Comparison of ENCODE assay signal across 12 mouse cellular contexts in genomic region chr2:6849388-6849787, GRCm38 (mm10).
DNase-seq lines count a peak whose midpoint lies in the region; ATAC-seq and TF ChIP-seq lines count a peak whose summit lies in the region.
"Had no signal": no experiment of that assay in that cellular context is flagged by ENCODE, and none has a peak within 500 bp of the region (broad histone marks: within the 10 kb centered on the region; RNA-seq: fewer than 3 reads in every experiment).

No protein-coding gene starts in this region.

- H3K4me1 ChIP-seq in cerebellum, adult 2 months (ENCODE audit: control insufficient read depth, insufficient read depth, low read length), result no peaks in the 10 kb centered on the region
- no peaks in the 10 kb centered on the region for H3K4me1 ChIP-seq in kidney, embryonic 16.5 days (ENCODE audit: insufficient read depth, low read length)
- peaks cover 6% of the 10 kb centered on the region; the same call in 1 of the 2 replicates for H3K4me1 ChIP-seq in forebrain, embryonic 14.5 days (ENCODE audit: control insufficient read depth, insufficient read depth, low read length)
- H3K4me1 ChIP-seq: stomach, embryonic 15.5 days had no signal

- H3K36me3 ChIP-seq in kidney, embryonic 16.5 days (ENCODE audit: insufficient read depth, low read length), result no peaks in the 10 kb centered on the region
- no peaks in the 10 kb centered on the region for H3K36me3 ChIP-seq in forebrain, embryonic 14.5 days (ENCODE audit: control insufficient read depth, insufficient read depth, low read length)
- H3K36me3 ChIP-seq: hindbrain, embryonic 15.5 days; stomach, embryonic 15.5 days had no signal

- H3K4me3 ChIP-seq in cerebellum, adult 2 months (replicated peaks; ENCODE audit: insufficient read depth, low read depth, low read length), result no peak overlapping the region
- no peak overlapping the region for H3K4me3 ChIP-seq in kidney, embryonic 16.5 days (ENCODE audit: low read length)
- no peak overlapping the region for H3K4me3 ChIP-seq in forebrain, embryonic 14.5 days (ENCODE audit: low read depth, low read length)
- H3K4me3 ChIP-seq: hindbrain, embryonic 15.5 days; megakaryocyte, embryonic 14.5 days; stomach, embryonic 15.5 days had no signal

- H3K9ac ChIP-seq in kidney, embryonic 16.5 days (replicated peaks; ENCODE audit: low read length), result no peak overlapping the region
- no peak overlapping the region for H3K9ac ChIP-seq in forebrain, embryonic 14.5 days (ENCODE audit: low read length)
- H3K9ac ChIP-seq: hindbrain, embryonic 15.5 days; stomach, embryonic 15.5 days had no signal

- WGBS in cerebellum, adult 2 months, result 62% methylated on average over 3 of the region's 3 CpGs
- WGBS in kidney, embryonic 16.5 days, result 27% methylated on average over 3 of the region's 3 CpGs
- WGBS in forebrain, embryonic 14.5 days, result 58% methylated on average over 3 of the region's 3 CpGs

- no peak for DNase-seq in cerebellum, adult 2 months
- DNase-seq in cerebellum, adult 8-10 months, result no peak
- DNase-seq in kidney, postnatal 14 days, result no peak
- DNase-seq in 3T3-L1 (ENCODE audit: low read depth, low spot score), result peak; percentile 33
- no peak for DNase-seq in forebrain, embryonic 14.5 days (ENCODE audit: low spot score)
- DNase-seq in right cerebral cortex, postnatal 10 days (ENCODE audit: low spot score in 2 of 2), result no peak
- DNase-seq in ovary, postnatal 36 days (ENCODE audit: low spot score), result no peak
- DNase-seq: cerebellum, postnatal 36 days had no signal

- TF ChIP-seq CTCF in cerebellum, adult 2 months (IDR thresholded peaks at IDR 0.05; ENCODE audit: borderline replicate concordance, insufficient read depth, low read depth, low read length), result peak; percentile 11; the same call in 1 of the 2 replicates

- no peaks in the 10 kb centered on the region for H3K9me3 ChIP-seq in kidney, embryonic 16.5 days (ENCODE audit: low read length)
- H3K9me3 ChIP-seq in forebrain, embryonic 14.5 days (replicated peaks; ENCODE audit: control insufficient read depth, low read length), result no peaks in the 10 kb centered on the region
- H3K9me3 ChIP-seq: hindbrain, embryonic 15.5 days; megakaryocyte, embryonic 14.5 days; stomach, embryonic 15.5 days had no signal

- no peak overlapping the region for H3K27ac ChIP-seq in cerebellum, adult 2 months (ENCODE audit: insufficient read depth, low read length)
- H3K27ac ChIP-seq in kidney, embryonic 16.5 days (ENCODE audit: low read length), result no peak overlapping the region
- no peak overlapping the region for H3K27ac ChIP-seq in forebrain, embryonic 14.5 days (ENCODE audit: low read depth, low read length)
- H3K27ac ChIP-seq: hindbrain, embryonic 15.5 days; stomach, embryonic 15.5 days had no signal

- H3K27me3 ChIP-seq in cerebellum, adult 2 months (ENCODE audit: control insufficient read depth, insufficient read depth, low read length), result no peaks in the 10 kb centered on the region
- H3K27me3 ChIP-seq in kidney, embryonic 16.5 days (ENCODE audit: insufficient read depth, low read length), result no peaks in the 10 kb centered on the region
- no peaks in the 10 kb centered on the region for H3K27me3 ChIP-seq in forebrain, embryonic 14.5 days (replicated peaks; ENCODE audit: control insufficient read depth, insufficient read depth, low read length)
- H3K27me3 ChIP-seq: hindbrain, embryonic 15.5 days; megakaryocyte, embryonic 14.5 days; stomach, embryonic 15.5 days had no signal

- TF ChIP-seq POLR2A in cerebellum, adult 2 months (IDR thresholded peaks at IDR 0.05; ENCODE audit: borderline replicate concordance, insufficient read depth, low read length), result no peak

- H3K4me2 ChIP-seq in kidney, embryonic 16.5 days (replicated peaks; ENCODE audit: low read depth, low read length), result no peak overlapping the region
- H3K4me2 ChIP-seq in forebrain, embryonic 14.5 days (ENCODE audit: low read length), result no peak overlapping the region
- H3K4me2 ChIP-seq: hindbrain, embryonic 15.5 days; stomach, embryonic 15.5 days had no signal

- ATAC-seq in kidney, embryonic 16.5 days (ENCODE audit: low FRiP score, low TSS enrichment), result peak; percentile 65; the same call in 1 of the 2 replicates
- ATAC-seq in forebrain, embryonic 14.5 days, result peak; percentile 34; the same call in 1 of the 2 replicates
